Mouse (Mus musculus): ENCODE data around the gene Rnf115.

Gene Rnf115

DNA sequence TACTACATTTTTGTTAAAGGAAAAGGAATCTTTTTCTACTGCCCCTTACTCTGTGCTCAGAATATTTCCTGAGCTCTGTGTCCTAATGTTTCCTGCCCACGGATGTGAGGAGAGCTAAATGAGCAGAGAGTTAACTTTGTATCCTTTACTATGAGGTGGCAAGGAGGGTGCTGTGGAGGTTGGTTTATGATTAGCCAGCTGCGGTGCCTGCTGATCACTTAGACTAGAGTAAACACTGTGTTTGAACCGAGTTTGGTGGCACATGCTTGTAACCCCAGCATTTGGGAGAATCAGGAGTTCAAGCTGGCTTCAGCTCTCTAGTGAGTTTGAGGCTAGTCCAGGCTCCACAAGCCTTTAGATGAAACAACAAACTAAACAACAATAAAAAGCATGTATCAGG is 49.7 kb downstream of the Rnf115 start:
- no peak for DNase-seq (ENCODE audit: low spot score in 2 of 2)

DNA sequence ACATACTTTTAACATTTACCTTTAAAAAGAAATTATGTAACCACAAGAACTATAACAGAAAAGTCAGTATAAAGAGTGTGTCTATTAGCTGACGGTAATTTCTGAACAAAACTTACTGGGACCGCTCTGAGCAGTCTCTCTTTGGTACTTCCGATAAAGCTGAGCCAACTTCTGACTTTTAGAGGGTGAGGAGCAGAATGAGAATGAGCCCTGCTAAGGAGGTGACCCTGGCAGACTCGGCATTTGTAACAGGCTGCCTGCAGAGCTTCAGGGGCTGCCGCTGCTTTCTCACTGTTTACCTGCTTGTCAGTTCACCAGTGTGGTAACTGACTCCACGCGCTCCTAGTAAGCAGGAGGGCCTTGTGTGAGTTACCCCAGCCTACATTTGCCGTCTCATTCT is 54.8 kb downstream of the Rnf115 start:
- no peak for DNase-seq (ENCODE audit: low spot score in 2 of 2)

DNA sequence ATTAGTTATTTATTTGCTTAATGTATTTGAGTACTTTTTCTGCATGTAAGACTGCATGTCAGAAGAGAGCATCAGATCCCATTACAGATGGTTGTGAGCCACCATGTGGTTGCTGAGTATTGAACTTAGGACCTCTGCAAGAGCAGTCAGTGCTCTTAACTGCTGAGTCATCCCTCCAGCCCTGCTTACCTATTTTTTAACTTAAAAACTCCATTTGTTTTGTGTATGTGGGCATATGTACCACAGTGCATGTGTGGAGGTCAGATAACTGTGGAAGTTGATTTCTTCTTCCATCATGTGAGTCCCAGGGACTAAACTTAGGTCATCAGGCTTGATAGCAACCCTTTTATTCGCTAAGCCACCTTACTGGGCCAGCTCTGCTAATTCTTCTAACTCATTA is 60.3 kb downstream of the Rnf115 start:
- no peak for DNase-seq (ENCODE audit: low spot score in 2 of 2)

DNA sequence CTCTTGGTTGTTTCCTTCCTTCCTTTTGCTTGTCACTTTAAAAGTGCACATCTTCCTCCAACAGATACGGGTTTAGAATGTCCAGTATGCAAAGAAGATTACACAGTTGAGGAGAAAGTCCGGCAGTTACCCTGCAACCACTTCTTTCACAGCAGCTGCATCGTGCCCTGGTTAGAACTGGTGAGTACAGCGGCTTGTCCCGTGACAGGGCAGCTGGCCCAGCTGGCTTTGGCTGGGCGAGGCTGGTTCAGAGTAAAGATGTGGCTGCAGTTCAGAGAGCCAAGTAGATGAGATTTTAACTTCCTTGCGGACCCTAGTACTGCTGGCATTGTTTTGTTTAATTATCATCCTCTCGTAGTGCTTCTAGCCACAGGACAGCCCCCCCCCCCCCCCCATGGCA is 61.0 kb downstream of the Rnf115 start:
- no peak for DNase-seq (ENCODE audit: low spot score in 2 of 2)

DNA sequence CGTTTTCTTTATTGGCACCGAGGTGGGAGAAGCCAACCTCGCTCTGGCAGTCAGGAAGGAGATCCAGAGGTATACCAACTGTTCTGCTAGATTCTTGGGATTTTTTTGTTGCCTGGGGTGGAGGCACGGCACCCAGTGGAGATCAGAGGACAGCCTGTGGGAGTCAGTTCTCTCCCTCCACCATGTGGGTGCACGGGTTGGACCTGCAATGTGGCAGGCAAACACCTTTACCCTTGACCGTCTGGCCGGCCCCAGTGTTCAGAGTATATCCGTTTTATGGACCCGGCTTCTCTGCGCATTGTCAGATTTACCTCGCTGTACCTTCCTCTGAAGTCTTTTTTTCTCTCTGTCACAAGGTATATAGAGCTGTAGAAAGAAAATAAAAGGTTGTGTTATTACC is 72.8 kb downstream of the Rnf115 start:
- DNase-seq (ENCODE audit: low spot score in 2 of 2), result no peak

DNA sequence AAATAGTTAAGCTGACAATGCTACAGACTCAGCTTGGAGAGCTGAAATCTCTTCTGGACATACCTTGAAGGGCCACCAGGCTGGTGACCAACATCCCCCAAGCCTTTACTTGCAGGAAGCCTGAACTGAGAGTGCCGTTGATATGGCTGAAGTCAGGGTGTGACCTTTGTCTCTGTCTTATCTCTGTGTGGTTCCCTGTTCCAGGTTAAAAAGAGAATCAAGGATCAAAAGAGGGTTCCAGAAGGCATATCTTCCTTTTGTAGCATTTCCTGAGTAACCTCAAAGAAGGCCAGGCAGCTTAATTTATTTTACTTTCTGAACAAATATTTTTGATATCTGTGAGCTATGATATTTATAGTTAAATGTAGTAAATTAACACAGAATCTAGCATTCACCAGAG is 74.8 kb downstream of the Rnf115 start:
- no peak for DNase-seq (ENCODE audit: low spot score in 2 of 2)

DNA sequence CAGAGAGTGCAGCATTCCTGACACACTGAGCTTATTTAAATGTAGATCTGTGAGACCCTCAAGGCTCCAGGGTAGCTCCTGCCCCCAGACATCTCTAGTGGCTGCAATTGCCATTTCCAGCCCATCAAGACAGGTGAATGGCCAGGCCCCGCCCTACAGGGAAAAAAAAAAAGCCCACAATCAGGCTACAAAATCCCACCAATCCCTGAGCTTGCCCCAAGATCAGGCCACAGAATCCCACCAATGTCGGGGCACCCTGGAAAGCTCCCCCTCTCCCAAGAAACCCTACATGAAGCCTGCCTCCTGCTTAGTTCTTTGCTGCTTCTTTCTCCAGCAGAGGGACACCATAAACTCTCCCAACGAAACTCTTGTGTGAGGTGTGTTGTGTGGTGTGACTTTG is 80.7 kb downstream of the Rnf115 start:
- DNase-seq (ENCODE audit: low spot score in 2 of 2), result no peak

DNA sequence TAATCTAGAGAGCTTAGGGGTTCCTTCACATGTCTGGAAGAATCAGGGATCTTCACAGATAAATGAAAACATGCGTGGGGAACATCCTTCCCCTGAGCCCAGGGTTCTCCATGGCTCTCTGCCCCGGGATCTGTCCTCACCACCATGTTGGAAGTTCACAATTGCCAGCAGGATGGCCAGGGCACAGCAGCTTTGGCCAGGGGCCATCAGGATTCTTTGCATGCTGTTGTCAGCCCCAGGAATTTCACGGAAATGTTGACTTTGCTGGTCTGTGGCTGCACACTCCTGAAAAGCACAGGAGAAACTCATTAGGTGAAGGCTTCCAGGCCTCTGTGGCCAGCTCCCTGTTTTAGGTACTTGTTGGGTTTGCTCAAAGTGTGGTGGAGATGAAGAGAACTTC is 81.2 kb downstream of the Rnf115 start:
- no peak for DNase-seq (ENCODE audit: low spot score in 2 of 2)

DNA sequence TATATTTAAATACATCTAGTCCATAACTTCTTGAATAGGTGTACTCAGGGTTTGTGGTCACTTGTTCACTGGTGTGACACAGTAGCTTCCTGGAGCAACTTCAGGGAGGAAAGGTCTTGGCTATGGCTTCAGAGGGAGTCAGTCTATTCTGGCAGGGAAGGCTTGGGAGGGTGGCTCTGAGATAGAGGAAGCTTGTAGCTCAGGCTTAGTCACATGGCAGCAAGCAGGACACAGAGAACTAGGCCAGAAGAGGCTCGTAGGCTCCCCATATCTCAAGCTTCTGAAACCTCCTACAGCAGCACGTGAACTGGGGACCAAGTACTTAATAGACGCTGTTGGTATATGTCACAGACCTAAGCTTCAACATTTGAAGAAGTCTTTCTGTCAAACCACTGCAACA is 83.8 kb downstream of the Rnf115 start:
- DNase-seq (ENCODE audit: low spot score in 2 of 2), result no peak

DNA sequence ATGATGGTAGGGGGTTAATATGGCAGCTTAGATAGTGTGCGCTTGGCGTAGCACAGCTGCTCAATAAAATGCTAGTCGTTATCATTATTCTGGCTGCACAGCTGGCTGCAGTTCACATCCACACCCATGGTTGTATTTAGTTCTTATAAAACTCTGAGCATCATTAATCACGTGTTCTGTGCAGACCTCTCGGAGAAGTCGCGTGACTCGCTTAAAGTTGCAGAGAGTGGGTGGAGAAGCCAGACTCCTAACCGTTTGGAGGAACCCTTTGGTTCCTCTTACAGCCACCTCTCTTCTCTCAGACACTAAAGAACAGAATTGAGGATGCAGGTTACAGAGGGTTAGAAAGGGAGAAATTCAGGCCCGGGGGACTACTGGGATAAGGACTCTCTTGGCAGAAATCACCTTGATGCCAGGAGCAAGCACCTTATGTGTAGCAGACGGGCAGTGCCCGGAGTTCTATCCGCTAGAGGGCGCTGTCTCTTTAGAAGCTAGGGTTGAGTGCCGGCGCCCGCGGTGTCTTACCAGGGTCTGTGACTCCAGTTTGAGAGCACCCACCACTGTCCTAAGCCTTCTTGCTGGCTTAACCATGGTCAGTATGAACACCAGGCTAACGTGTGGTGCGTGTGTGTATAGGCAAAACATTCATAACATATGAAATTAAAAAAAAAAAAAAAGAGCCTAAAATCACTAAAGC is 85.1 kb downstream of the Rnf115 start:
- DNase-seq (ENCODE audit: low spot score in 2 of 2), result peak; percentile 46 to 72

DNA sequence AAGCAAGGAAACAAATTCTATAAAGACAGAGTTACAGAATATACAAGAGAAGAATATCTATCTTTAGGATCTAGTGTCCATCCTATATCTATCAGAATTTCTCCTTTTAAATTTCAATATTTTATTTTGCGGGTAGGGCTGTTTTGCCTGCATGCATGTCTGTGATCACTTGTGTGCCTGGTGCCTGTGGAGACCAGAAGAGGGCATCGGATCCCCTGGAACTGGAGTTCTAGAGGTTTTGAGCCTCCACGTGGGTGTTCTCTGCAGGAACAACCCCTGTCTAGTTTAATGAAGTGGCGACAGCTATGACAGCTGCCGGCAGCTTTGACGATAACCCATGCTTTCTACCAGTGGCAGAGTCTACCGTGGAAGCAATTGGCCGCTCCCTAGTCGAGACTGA is 85.6 kb downstream of the Rnf115 start:
- no peak for DNase-seq (ENCODE audit: low spot score in 2 of 2)

DNA sequence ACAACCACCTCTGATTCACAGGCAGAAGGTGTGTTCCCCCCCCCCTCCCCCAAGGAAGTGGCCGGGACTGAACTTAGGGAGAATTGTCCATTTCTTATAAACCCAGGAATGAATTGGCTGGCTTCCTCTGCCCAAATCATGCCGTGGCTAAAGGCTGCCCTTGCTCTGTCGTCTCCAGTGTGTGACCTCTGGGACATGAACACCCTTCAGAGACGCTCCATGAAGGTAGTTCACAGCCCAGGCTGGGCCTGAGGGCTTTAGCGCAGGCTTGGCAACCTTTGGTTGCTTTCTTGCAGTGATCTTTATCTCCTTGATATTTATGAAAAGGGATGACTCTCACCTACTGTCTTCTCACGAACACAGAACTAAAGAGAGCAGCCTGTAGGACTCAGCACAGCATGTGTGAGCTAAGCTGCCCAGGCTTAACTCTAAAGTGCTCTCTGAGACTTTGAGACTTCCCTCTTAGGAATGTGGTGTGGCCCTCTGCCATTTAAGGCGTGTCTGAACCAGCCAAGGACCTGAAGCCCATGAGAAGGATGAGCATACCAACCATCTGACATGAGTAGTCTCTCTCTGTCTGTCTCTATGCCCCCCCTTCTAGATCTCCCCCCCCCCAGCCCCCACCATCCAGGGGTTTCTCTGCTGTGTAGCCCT is 86.3 kb downstream of the Rnf115 start:
- DNase-seq (ENCODE audit: low spot score in 2 of 2), result no peak

DNA sequence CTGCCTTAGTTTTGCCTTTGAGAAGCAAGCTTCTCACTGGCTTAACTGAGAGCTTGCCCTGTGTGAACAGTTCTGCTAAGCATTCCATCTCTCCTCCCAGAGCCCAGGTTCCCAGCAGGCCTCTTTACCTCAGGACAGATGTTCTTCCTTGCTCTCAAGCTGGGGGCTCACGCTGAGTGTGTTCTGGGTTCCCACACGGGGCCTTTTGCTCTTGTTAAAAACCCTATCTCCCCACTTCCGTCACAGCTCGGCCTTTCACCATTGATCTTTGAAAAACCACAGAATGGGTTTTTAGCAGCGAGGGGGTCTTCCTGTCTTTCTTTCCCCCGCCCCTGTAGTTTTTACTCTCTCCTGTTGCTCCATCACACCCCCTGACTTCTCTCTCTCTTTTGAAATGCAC is 86.9 kb downstream of the Rnf115 start:
- DNase-seq (ENCODE audit: low spot score in 2 of 2), result no peak

DNA sequence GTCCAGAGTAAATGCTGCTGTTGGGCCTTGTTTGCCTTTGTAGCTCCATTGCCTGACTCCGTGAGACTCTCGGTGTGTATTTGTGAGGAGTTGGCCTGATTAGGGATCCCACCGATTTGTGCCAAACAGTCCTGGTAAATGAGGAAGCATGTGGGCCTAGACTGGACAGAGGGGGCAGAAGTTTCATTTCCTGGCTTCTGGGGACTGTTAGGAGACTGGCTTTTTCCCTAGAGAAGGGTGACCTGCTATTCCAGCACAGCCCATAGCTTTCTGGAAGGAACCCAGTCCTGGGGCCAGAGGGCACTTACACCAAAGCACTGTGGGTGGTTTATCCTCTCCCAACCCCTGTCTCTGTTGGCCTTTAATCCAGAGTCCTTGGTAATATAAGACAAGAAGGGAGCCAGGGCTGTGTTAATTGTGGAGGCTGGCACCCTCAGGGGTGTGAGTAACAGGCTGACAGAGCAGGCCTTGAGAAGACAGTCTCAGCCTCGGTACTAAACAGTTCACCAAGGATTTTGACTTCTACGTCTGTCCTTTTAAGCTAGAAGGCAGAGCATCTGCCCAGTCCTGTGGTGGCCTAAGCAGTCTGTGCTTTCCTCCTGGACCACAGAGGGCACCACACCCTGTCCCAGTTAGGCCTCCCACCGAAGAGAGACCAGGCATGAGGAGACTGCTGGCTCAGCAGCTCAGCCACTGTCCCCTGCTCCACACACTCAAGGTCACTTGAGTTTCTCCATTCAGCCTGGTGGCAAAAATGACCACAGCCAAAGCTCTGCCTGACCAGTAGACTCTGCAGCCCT is 92.9 kb downstream of the Rnf115 start:
- DNase-seq (ENCODE audit: low spot score in 2 of 2), result no peak

DNA sequence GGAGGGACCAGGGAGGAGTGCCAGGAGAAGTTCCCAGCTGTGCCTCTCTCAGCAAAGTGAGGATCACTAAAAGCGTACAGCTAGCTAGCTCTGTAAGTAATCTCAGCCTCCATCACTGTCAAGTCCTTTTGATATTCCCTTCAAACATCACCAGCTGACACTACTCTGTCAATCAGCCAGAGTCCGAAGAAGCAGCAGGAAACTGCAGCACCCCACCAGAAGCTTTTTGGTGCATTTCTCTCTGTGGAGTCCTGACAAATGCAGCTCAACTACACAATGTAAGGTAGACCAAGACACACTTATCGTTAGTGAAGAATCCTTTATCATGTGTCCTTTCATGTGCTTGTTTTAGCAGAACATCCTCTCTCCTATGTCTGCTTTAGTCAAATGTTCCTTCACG is 94.1 kb downstream of the Rnf115 start:
- no peak for DNase-seq (ENCODE audit: low spot score in 2 of 2)

DNA sequence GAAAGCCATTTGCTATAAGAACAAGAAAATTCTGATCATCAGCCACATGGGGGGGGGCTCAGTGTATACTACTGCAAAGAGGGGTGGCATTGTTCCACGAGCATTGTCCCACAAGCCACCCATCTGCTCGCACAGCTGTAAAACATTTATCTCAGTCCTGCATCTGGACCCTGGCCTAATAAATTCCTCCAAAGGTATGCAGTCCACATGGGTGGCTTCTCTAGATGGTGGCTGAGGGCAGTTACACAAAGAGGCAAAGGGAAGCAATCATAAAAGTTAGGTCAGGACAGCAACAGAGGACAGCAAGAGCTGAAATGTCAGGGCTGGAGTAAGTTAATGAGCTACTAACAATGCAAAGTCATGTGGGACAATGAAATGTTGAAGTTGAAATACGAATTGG is 96.2 kb downstream of the Rnf115 start:
- no peak for DNase-seq (ENCODE audit: low spot score in 2 of 2)

DNA sequence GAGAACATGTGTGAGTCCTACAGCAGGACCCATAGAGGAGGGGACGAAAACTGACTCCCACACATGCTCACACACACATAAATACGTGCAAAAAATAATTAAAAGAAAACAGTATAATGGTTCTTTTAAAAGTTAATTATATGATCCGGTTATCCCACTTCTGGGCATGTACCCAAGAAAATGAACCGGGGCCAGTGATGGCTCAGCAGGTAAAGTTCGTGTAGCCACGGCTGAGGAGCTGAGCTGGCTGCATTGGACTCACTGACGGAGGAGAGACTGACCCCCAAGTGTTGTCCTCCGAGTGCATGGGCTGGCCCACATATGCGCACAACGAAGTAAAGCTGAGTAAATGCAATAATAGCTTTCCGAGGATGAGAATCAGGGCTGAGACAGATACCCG is 97.2 kb downstream of the Rnf115 start:
- no peak for DNase-seq (ENCODE audit: low spot score in 2 of 2)

DNA sequence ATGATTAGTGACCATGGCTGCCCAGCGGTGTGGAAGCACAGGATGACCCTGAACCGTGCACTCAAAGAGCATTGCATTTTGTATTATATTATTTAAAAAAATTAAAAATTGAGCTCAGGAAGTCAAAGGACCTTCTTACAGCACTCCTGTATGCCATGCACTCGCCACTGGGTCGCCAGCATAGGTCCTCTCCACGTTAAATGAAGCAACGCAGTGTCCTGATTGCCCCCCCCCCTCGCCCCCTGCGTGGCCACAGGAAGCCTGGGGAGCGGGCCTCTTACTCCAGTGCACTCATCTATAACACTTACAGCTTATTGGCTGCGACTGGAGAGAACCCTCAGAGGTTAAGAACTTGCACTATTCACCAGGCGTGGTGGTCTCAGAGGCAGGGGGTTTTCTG is 97.8 kb downstream of the Rnf115 start:
- no peak for DNase-seq (ENCODE audit: low spot score in 2 of 2)

DNA sequence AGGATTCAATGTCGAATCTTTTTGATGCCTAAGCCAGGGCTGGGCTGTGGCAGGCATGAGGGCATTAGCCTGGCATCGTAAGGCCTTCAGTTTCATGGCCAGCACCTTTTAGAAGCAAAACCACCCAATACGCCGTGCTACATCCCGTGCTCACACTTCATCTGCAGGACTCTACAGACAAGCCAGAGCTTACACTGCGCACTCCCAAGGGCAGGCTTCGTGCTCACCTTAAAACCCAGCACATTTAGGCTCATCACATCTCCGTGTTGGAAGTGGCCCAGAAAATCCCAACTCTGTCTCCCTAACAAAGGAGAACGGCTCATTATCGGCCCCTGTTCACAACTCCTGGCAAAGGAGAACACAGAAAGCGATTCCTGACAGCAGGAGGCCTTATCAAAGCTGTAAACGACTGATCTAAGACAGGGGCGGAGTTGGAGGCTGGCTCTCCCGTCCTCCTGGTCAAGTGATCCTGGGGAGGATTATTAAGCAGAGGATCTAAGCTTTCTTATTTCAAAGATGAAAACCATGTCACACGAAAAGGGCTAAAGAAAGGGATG is 100.9 kb downstream of the Rnf115 start:
- DNase-seq (ENCODE audit: low spot score in 2 of 2), result no peak

DNA sequence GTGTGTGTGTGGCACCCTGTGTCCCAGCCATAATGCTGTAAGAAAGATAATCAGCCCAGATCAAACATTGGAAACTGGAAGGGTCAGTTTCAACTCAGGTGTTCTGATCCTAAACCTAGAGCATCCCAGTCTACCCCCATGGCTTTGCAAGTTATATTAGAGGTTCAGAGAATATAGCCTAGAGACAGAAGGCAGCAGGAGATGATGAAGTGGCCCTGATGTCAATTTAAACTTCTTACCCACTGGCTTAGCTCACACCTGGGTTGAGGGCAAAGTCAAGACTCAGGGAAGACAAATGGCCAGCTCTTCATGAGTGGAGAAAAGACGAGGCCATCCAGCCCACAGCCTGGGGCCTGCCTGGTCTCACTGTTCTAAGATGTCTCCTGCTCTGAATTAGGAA is 101.5 kb downstream of the Rnf115 start, which contains the start of the genes Pdzk1 and Cd160:
Gene Pdzk1 (plus strand): TSS at position 301 of the 400 bp plus-strand sequence.
Gene Cd160 (minus strand): TSS at position 368 of the 400 bp plus-strand sequence.
- no peak for DNase-seq (ENCODE audit: low spot score in 2 of 2)

DNA sequence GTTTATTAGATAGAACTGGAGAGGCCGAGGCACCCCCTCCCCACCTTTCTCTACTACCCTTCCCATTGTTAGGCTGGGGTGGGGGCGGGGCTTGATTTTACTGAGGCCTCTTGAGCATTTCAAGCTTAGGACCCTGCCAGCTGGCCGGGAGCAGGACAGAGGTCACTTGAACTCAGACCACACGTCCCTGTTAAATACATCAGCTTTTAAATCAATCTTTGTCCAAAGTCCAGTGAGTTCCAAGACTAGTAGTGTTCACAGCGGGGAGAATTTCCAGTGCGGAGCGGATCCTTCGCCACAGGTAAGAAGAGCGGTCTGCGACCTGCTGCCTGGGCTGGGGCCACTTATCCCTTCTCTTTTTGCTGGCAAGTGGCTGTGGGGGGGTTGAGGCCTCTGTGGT is 102.4 kb downstream of the Rnf115 start:
- no peak for DNase-seq (ENCODE audit: low spot score in 2 of 2)

DNA sequence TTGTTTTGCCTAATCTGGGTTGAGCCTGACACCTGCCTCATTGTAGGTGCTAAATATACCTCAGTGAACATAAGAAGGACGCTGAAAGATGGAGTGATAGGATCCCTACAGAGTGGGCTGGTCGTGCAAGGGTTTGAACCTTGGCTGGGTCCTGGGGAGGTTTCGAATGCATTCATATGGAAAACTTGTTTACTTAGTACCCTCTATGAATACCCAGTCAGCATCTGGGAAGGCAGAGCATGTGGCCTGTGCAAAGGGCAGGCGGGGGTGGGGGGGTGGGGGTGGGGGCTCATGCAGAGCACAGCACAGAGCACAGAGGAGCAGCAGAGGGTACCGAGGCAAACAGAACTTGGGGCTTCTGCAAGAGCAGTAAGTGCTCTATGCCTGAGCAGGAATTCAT is 105.5 kb downstream of the Rnf115 start:
- no peak for DNase-seq (ENCODE audit: low spot score in 2 of 2)
